Mouse (Mus musculus) liver, embryonic 16.5 days (tissue): ENCODE measurements at regions not wholly inside any gene's neighbourhood (a gene's known extent, or its start where the extent isn't known, plus 50 kb on each side); places are given as distances from the start of the nearest gene placed in this dataset.
"Not testable (repeated sequence)": the region's sequence is repeated elsewhere in the genome, so short reads cannot be mapped to it uniquely, and the experiment has no call there.

ENCODE experiments used
- ATAC-seq: fragments of 200-750 bp; cut with Nextera tagmentation; 2 replicates; pipeline ENCODE4 v1.8.0; 2017; ENCODE audit warnings: low read depth, mild to moderate bottlenecking, moderate number of reproducible peaks, moderate library complexity
- H3K27ac ChIP-seq: fragments of 300-500 bp; sonication (generic); 2 replicates; pipeline ENCODE4 v1.5.1; 2014; ENCODE audit warnings: mild to moderate bottlenecking, low read length
- H3K27me3 ChIP-seq: fragments of 300-500 bp; sonication (generic); 2 replicates; pipeline ENCODE4 v1.6.1; 2014; ENCODE audit warnings: low read depth, low read length, mixed read lengths; ENCODE audit not compliant: control insufficient read depth, insufficient read depth
- H3K36me3 ChIP-seq: fragments of 300-500 bp; sonication (generic); 2 replicates; pipeline ENCODE4 v1.6.1; 2014; ENCODE audit warnings: mild to moderate bottlenecking; ENCODE audit not compliant: control insufficient read depth, insufficient read depth
- H3K4me1 ChIP-seq: fragments of 300-500 bp; sonication (generic); 2 replicates; pipeline ENCODE4 v1.6.1; 2014; ENCODE audit warnings: low read depth, low read length, mixed read lengths; ENCODE audit not compliant: control insufficient read depth
- H3K4me2 ChIP-seq: fragments of 300-500 bp; sonication (generic); 2 replicates; pipeline ENCODE4 v1.6.1; 2014; ENCODE audit warnings: low read depth, low read length, mixed read lengths
- H3K4me3 ChIP-seq: fragments of 300-500 bp; sonication (generic); 2 replicates; pipeline ENCODE4 v1.5.1; 2014; ENCODE audit warnings: low read depth, mild to moderate bottlenecking, low read length
- H3K9ac ChIP-seq: fragments of 300-500 bp; sonication (generic); 2 replicates; pipeline ENCODE4 v1.6.1; 2014; ENCODE audit warnings: low read depth, low read length
- H3K9me3 ChIP-seq: fragments of 300-500 bp; sonication (generic); replicated peaks from 2 replicates; pipeline ENCODE4 v1.6.1; 2016; ENCODE audit warnings: low read length; ENCODE audit not compliant: control insufficient read depth
- WGBS: fragments of 180-500 bp; shearing (Covaris S2); extraction: QIAGEN DNeasy Blood & Tissue Kit; methylation state at CpG from one replicate; pipeline ENCODE4 v1.1.7; 2014; ENCODE audit not compliant: insufficient replicate concordance; 5-methylcytosine and 5-hydroxymethylcytosine counted together

DNA sequence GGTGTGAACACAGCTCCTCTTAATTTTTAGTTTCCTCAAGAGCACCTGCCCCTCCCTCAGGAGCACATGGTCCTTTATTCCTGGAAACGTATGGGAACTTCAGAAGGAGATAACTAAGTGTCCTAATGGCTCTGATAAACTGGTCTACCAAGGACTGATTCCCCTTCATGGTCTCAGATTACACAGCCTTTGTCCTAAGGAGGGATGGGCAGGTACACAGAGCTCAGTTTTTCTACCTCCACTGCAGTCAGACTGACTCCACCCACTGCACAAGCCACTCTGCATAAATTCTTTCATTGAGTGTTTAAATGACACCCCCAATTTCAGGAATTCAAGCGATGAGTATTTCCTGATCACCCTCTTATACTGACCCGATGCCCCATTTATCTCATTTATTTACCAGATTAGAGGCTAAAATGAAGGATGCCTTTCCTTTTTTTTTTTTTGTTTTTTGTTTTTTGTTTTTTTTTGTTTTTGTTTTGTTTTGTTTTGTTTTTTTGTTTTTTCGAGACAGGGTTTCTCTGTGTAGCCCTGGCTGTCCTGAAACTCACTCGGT lies 95.1 kb downstream of the Sox2 start:
- ATAC-seq = no peak
- Histone ChIP-seq H3K9me3 (no peaks in the 10 kb centered on the region), H3K9ac (no peak overlapping the region), H3K4me3 (no peak overlapping the region), H3K4me1 (no peaks in the 10 kb centered on the region; the same call in 1 of the 2 replicates), H3K4me2 (no peak overlapping the region), H3K36me3 (no peaks in the 10 kb centered on the region), H3K27ac (no peak overlapping the region), H3K27me3 (no peaks in the 10 kb centered on the region)
- WGBS = 47% methylated on average over 5 of the region's 5 CpGs

DNA sequence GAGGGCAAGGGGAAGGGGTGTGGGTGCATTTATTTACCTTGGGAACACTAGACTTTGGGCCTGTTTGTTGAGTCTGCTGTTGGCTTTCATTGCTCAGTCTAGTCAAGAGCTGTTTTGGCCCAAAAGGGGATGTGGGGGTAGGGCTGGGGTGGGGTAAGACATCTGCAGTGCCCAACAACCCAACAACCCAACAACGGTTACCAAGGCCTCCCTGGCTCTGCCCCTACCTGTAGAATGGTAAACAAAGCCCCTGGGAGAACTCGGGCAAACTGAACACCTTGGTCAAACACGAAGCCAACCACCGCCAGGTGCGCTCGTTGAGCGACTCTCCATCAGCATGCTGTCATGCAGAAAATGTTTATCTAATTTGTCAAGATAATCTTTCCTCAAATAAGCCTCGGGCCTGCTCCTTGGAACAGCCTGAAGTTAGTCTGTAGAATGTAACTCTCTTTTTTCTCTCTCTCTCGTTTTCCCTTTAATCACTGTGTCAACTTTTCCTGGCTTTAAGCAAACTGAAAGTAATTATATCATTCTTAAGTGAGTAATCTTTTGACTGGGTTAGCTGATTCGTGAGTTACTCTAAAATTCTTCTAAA lies 97.4 kb downstream of the Sox2 start:
- H3K36me3 ChIP-seq = no peaks in the 10 kb centered on the region
- peak; percentile 35; the same call in 1 of the 2 replicates for ATAC-seq
- H3K27ac ChIP-seq = no peak overlapping the region
- 56% methylated on average over 10 of the region's 10 CpGs for WGBS
- H3K4me1 ChIP-seq = no peaks in the 10 kb centered on the region; the same call in 1 of the 2 replicates
- no peak overlapping the region for H3K4me2 ChIP-seq
- no peaks in the 10 kb centered on the region for H3K9me3 ChIP-seq
- H3K27me3 ChIP-seq = no peaks in the 10 kb centered on the region
- no peak overlapping the region for H3K9ac ChIP-seq
- no peak overlapping the region for H3K4me3 ChIP-seq

DNA sequence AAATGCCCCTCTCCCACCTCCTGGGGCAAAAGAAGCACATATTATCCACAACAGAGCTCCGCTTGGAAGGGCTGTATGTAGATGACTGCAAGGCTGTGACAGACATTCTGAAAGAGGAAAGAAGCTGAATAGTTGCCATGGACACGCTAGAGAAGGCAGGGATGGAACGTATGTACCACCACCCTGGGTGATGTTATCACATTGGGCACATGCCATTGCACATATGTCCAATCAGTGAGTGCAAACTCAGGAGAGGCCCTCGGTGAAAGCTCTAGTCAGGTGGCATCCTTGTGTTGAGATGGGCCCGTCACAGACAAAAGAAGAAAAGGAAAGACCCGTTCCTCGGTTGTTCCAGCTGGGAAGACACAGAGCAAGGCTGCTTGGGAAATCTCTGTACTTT lies 99.8 kb downstream of the Sox2 start:
- H3K36me3 ChIP-seq = no peaks in the 10 kb centered on the region
- H3K27ac ChIP-seq = no peak overlapping the region
- no peak overlapping the region for H3K9ac ChIP-seq
- ATAC-seq = no peak
- WGBS = 63% methylated on average over 7 of the region's 7 CpGs
- H3K9me3 ChIP-seq = no peaks in the 10 kb centered on the region
- H3K4me3 ChIP-seq = no peak overlapping the region
- H3K27me3 ChIP-seq = no peaks in the 10 kb centered on the region
- no peak overlapping the region for H3K4me2 ChIP-seq
- no peaks in the 10 kb centered on the region; the same call in 1 of the 2 replicates for H3K4me1 ChIP-seq

DNA sequence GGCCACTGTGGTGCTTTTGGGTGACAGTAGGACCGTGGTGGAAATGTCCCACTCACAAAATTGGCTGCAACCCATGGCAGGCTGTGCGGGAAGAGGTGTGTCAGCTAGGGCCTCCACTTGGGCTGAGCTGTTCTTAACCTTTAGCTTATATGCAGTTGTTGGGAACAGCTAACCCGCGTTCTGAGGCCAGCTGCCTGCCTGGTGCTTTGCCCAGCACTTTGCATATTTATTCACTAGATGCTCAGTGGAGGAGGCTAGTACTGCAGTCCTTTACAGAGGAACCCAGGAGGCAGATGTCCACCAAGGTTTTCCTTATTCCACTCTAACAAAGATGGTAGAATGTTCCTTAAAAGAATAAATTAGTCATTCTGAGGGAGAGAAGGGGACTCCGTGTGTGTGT lies 101.3 kb downstream of the Sox2 start:
- Histone ChIP-seq H3K4me2 (no peak overlapping the region), H3K36me3 (no peaks in the 10 kb centered on the region), H3K27ac (no peak overlapping the region), H3K4me1 (no peaks in the 10 kb centered on the region; the same call in 1 of the 2 replicates), H3K9ac (no peak overlapping the region), H3K9me3 (no peaks in the 10 kb centered on the region), H3K4me3 (no peak overlapping the region), H3K27me3 (no peaks in the 10 kb centered on the region)
- no peak for ATAC-seq
- 56% methylated on average over 5 of the region's 5 CpGs for WGBS

DNA sequence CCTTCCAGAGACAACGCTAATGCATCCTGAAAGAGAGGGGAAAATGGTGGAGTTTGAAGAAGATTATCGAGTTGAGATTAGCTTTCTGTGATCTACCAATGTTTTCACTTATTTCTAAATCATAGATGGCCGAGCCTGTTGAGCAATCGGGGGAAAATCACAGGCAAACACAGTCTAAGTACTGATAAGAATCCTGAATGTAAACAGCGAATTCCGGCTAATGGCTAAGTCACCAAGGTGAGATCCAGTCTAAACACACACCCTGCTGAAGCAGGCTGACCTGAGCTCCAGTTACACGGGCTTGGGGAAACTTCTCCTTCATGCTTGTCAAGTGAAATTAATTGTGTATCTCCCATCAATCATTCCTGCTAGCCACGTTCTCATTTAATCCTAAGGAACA lies 103.4 kb downstream of the Sox2 start:
- H3K27me3 ChIP-seq = no peaks in the 10 kb centered on the region
- WGBS = 25% methylated on average over 8 of the region's 8 CpGs
- H3K4me1 ChIP-seq = no peaks in the 10 kb centered on the region
- H3K36me3 ChIP-seq = no peaks in the 10 kb centered on the region
- no peak overlapping the region for H3K27ac ChIP-seq
- no peak overlapping the region for H3K4me2 ChIP-seq
- H3K9me3 ChIP-seq = no peaks in the 10 kb centered on the region
- H3K9ac ChIP-seq = no peak overlapping the region
- peak; percentile 71; the same call in 1 of the 2 replicates for ATAC-seq
- H3K4me3 ChIP-seq = no peak overlapping the region

DNA sequence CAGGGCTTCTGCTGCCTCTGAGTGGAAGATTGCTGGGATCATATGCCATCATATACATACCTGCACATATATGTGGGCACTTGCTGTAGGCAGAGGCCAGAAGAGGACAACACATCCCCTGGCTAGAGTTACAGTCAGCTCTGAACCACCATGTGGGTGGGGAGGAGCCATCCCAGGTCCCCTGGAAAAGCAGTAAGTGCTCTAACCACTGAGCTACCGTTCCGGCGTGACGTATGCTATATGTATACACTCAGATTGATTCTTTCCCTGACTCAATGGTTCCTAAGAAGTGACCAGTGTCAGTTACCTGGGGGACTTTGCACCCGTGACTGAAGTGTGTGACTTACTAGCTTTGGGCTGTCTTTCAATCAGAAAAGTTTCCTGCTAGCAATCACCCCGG lies 104.6 kb downstream of the Sox2 start:
- Histone ChIP-seq H3K9ac (no peak overlapping the region), H3K4me1 (no peaks in the 10 kb centered on the region)
- WGBS = 73% methylated on average over 6 of the region's 6 CpGs

DNA sequence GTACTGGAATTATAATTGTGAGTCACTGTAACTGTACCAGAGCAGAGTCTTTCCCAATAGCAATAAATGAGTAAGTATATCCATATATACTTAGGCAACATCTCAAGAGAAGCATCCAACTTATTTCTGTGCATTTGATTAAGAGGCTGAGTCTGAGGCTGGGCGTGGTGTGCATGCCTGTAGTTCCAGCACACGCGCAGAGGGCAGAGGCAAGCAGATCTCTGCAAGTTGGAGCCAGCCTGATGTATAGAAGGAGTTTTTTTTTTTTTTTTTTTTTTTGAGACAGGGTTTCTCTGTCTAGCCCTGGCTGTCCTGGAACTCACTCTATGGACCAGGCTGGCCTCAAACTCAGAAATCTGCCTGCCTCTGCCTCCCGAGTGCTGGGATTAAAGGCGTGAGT lies 105.1 kb downstream of the Sox2 start:
- not testable (repeated sequence) for H3K4me1 ChIP-seq, H3K9me3 ChIP-seq, H3K4me2 ChIP-seq, H3K4me3 ChIP-seq, H3K27me3 ChIP-seq, H3K27ac ChIP-seq, ATAC-seq, H3K36me3 ChIP-seq, H3K9ac ChIP-seq
- 71% methylated on average over 5 of the region's 5 CpGs for WGBS

More for the DNA sequence above, 104.6 kb downstream of the Sox2 start:
- no peaks in the 10 kb centered on the region for H3K36me3 ChIP-seq
- H3K27ac ChIP-seq = no peak overlapping the region
- H3K27me3 ChIP-seq = no peaks in the 10 kb centered on the region
- no peaks in the 10 kb centered on the region for H3K9me3 ChIP-seq
- H3K4me3 ChIP-seq = no peak overlapping the region
- no peak overlapping the region for H3K4me2 ChIP-seq
- ATAC-seq = no peak

DNA sequence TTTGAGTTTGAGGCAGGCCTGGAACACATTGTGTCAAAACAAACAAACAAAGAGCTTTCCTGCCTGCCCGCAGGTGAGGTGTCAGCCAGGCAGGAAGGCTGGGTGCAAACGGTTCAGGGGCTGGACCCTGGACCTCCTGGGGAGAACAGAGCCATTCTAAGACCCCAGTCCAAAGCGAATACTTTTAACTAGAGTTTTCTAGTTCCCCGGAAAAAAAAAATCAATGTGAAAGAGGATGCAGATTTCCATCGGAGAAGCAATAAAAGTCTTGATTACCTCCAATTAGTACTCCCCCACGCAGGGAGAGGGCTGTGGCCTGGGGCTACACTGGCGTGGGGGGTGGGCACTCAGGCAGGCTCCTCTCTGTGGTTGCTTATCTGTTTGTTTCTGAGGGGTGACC lies 106.4 kb downstream of the Sox2 start:
- no peak overlapping the region for H3K4me2 ChIP-seq
- WGBS = 29% methylated on average over 7 of the region's 7 CpGs
- no peak for ATAC-seq
- H3K27ac ChIP-seq = no peak overlapping the region
- no peaks in the 10 kb centered on the region for H3K4me1 ChIP-seq
- H3K9ac ChIP-seq = no peak overlapping the region
- H3K36me3 ChIP-seq = no peaks in the 10 kb centered on the region
- no peak overlapping the region for H3K4me3 ChIP-seq
- H3K27me3 ChIP-seq = no peaks in the 10 kb centered on the region
- no peaks in the 10 kb centered on the region for H3K9me3 ChIP-seq

DNA sequence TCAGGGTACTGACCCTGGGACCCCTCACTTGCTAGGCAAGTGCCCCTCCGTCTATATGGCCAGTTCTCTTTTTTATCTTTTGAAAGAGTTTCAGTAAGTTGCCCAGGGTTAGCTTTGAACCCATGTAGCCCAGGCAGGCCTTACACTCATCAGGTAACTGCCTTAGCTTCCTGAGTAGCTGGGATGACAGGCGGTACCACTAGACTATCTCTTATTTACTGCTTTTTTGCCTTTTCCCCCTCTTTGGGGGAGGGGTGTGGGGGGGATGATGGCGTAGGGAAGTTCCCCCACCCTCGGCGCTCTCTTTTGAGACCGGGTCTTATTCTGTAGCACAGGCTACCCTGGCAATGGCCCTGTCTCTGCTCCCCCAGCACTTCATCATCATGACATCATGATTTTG lies 106.9 kb downstream of the Sox2 start:
- H3K27me3 ChIP-seq = no peaks in the 10 kb centered on the region

More for the DNA sequence above, 106.9 kb downstream of the Sox2 start:
- Histone ChIP-seq H3K36me3 (no peaks in the 10 kb centered on the region), H3K9me3 (no peaks in the 10 kb centered on the region), H3K27ac (no peak overlapping the region), H3K9ac (no peak overlapping the region), H3K4me1 (no peaks in the 10 kb centered on the region), H3K4me3 (no peak overlapping the region), H3K4me2 (no peak overlapping the region)
- ATAC-seq = no peak
- 55% methylated on average over 6 of the region's 6 CpGs for WGBS
